In genomic region chr2:134974711-134975110, GRCm38 (mm10) we compare ENCODE assay signal across 13 mouse cellular contexts.
"Had no signal": no experiment of that assay in that cellular context is flagged by ENCODE, and none has a peak within 500 bp of the region (broad histone marks: within the 10 kb centered on the region; RNA-seq: fewer than 3 reads in every experiment).

No protein-coding gene starts in this region.

- H3K4me2 ChIP-seq: limb, embryonic 13.5 days; liver, embryonic 13.5 days; midbrain, embryonic 12.5 days; neural tube, embryonic 13.5 days; stomach, embryonic 15.5 days had no signal

- H3K9me3 ChIP-seq: limb, embryonic 13.5 days; liver, embryonic 13.5 days; midbrain, embryonic 12.5 days; neural tube, embryonic 13.5 days; stomach, embryonic 15.5 days had no signal

- ATAC-seq: midbrain, embryonic 16.5 days had no signal

- H3K4me1 ChIP-seq: liver, embryonic 13.5 days had no signal

- H3K4me3 ChIP-seq: limb, embryonic 13.5 days; liver, embryonic 13.5 days; midbrain, embryonic 12.5 days; neural tube, embryonic 13.5 days; stomach, embryonic 15.5 days had no signal

- H3K9ac ChIP-seq: limb, embryonic 13.5 days; liver, embryonic 13.5 days; midbrain, embryonic 12.5 days; neural tube, embryonic 13.5 days; stomach, embryonic 15.5 days had no signal

- H3K27me3 ChIP-seq: limb, embryonic 13.5 days; liver, embryonic 13.5 days; midbrain, embryonic 12.5 days; neural tube, embryonic 13.5 days; stomach, embryonic 15.5 days had no signal

- DNase-seq: kidney, adult 8-10 months; kidney, postnatal 25 days; left cerebral cortex, postnatal 4 days; liver, embryonic 13.5 days; lung, adult 18-20 months; retina, postnatal 1 day; thymus, adult 2 months; thymus, postnatal 25 days had no signal

- H3K36me3 ChIP-seq: limb, embryonic 13.5 days; liver, embryonic 13.5 days; midbrain, embryonic 12.5 days; neural tube, embryonic 13.5 days; stomach, embryonic 15.5 days had no signal

- H3K27ac ChIP-seq: limb, embryonic 13.5 days; liver, embryonic 13.5 days; midbrain, embryonic 12.5 days; neural tube, embryonic 13.5 days; stomach, embryonic 15.5 days had no signal
